Mouse (Mus musculus) embryonic facial prominence, embryonic 12.5 days (tissue): Measurements from ENCODE around the gene Cyba. TPM values are rescaled to one million over a fixed set of nuclear protein-coding genes. Genes with fewer than 3 reads are reported as not detected.

Experiments
- ATAC-seq: fragments of 200-750 bp; cut with Nextera tagmentation; 2 replicates; pipeline ENCODE4 v1.8.0; 2017; ENCODE audit not compliant: insufficient number of reproducible peaks, insufficient read depth, low FRiP score, low TSS enrichment
- H3K27ac ChIP-seq: fragments of 300-500 bp; sonication (generic); 2 replicates; pipeline ENCODE4 v1.5.1; 2016; ENCODE audit warnings: mild to moderate bottlenecking
- H3K27me3 ChIP-seq: fragments of 300-500 bp; sonication (generic); 2 replicates; pipeline ENCODE4 v1.6.1; 2016; ENCODE audit warnings: mild to moderate bottlenecking, moderate library complexity
- H3K36me3 ChIP-seq: fragments of 300-500 bp; sonication (generic); 2 replicates; pipeline ENCODE4 v1.6.1; 2016; ENCODE audit warnings: mild to moderate bottlenecking
- H3K4me1 ChIP-seq: fragments of 300-500 bp; sonication (generic); 2 replicates; pipeline ENCODE4 v1.6.1; 2016
- H3K4me2 ChIP-seq: fragments of 300-500 bp; sonication (generic); replicated peaks from 2 replicates; pipeline ENCODE4 v1.6.1; 2016; ENCODE audit warnings: mild to moderate bottlenecking, moderate library complexity
- H3K4me3 ChIP-seq: fragments of 300-500 bp; sonication (generic); 2 replicates; pipeline ENCODE4 v1.5.1; 2016; ENCODE audit warnings: mild to moderate bottlenecking
- H3K9ac ChIP-seq: fragments of 300-500 bp; sonication (generic); 2 replicates; pipeline ENCODE4 v1.6.1; 2016; ENCODE audit warnings: mild to moderate bottlenecking, moderate library complexity
- H3K9me3 ChIP-seq: fragments of 300-500 bp; sonication (generic); 2 replicates; pipeline ENCODE4 v1.6.1; 2016; ENCODE audit warnings: mild to moderate bottlenecking, moderate library complexity
- WGBS: fragments of 180-500 bp; shearing (Covaris S2); methylation state at CpG from one replicate; pipeline ENCODE4 v1.1.7; 2016; 5-methylcytosine and 5-hydroxymethylcytosine counted together
- polyA plus RNA-seq: library from polyadenylated mRNA; unstranded; fragments of >200 nt; fragmentation: Nextera tagmentation; extraction: Ambion mirVana; gene quantifications from 2 replicates; pipeline ENCODE4 v1.2.1, GENCODE M21; 2016

The Cyba gene
- polyA plus RNA-seq, 1 experiment from 2014 or later: 88.3 TPM

DNA sequence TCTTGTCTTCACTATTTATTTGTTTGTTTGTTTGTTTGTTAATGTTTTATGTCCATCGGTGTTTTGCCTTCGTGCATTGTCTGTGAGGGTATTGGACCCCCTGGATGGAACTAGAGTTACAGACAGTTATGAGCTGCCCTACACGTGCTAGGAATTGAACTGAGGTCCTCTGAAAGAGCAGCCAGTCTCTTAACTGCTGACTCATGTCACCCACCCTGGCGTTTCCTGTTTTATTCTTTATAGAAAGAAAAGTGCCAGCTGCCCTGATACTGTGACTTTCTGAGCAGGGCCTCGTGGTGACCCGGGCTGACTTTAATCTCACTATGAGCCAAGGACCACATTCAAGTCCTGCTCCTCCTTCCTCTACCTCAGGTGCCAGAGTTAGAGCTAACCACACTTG, 17.2 kb downstream of the Cyba start:
- WGBS: 93% methylated on average over 6 of the region's 6 CpGs
- no peaks in the 10 kb centered on the region for H3K4me1 ChIP-seq
- ATAC-seq: no peak
- H3K4me2 ChIP-seq: no peak overlapping the region
- H3K27me3 ChIP-seq: no peaks in the 10 kb centered on the region
- H3K27ac ChIP-seq: no peak overlapping the region
- no peak overlapping the region for H3K4me3 ChIP-seq
- H3K36me3 ChIP-seq: peaks cover 81% of the 10 kb centered on the region
- H3K9ac ChIP-seq: no peak overlapping the region
- H3K9me3 ChIP-seq: no peaks in the 10 kb centered on the region

DNA sequence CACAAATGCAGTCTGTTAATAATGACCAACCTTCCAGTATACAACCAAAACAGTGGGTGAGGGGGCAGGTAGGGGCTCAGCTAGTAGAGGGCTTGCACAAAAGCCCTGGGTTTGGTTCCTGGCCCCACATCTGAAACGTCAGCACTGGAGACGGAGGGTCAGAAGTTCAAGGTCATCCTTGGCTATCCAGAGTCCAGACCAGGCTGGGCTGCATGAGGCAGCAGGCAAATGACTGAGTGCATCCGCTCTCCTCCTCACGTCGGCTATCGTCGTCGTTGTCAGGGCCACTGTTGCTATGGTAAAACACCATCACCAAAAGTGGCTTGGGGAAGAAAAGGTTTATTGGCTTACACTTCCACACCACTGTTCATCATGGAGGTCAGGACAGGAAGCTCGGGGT, 18.4 kb downstream of the Cyba start:
- Histone ChIP-seq H3K4me3 (no peak overlapping the region), H3K9me3 (no peaks in the 10 kb centered on the region), H3K27ac (no peak overlapping the region), H3K9ac (no peak overlapping the region), H3K27me3 (no peaks in the 10 kb centered on the region), H3K36me3 (peaks cover 94% of the 10 kb centered on the region), H3K4me2 (no peak overlapping the region), H3K4me1 (no peaks in the 10 kb centered on the region)
- WGBS: 89% methylated on average over 9 of the region's 9 CpGs
- no peak for ATAC-seq

GRCm38 (mm10) chr8:122407678-122408077, 25.1 kb downstream of the Cyba start:
- Histone ChIP-seq H3K27ac (no peak overlapping the region), H3K4me3 (no peak overlapping the region), H3K9me3 (no peaks in the 10 kb centered on the region), H3K4me1 (no peaks in the 10 kb centered on the region), H3K9ac (no peak overlapping the region), H3K27me3 (no peaks in the 10 kb centered on the region), H3K36me3 (peaks cover 98% of the 10 kb centered on the region), H3K4me2 (no peak overlapping the region)
- WGBS: 94% methylated on average over 7 of the region's 7 CpGs
- no peak for ATAC-seq

- H3K36me3 ChIP-seq: peaks cover 97% of the 10 kb centered on the region
- 92% methylated on average over 9 of the region's 9 CpGs for WGBS
Observed at GRCm38 (mm10) chr8:122405146-122405805, 27.5 kb downstream of the Cyba start.

GRCm38 (mm10) chr8:122398186-122398585, 34.5 kb downstream of the Cyba start:
- Histone ChIP-seq H3K27me3 (no peaks in the 10 kb centered on the region), H3K4me2 (no peak overlapping the region), H3K4me1 (no peaks in the 10 kb centered on the region), H3K36me3 (peaks cover 83% of the 10 kb centered on the region), H3K9me3 (no peaks in the 10 kb centered on the region), H3K27ac (no peak overlapping the region), H3K4me3 (no peak overlapping the region), H3K9ac (no peak overlapping the region)
- 96% methylated on average over 9 of the region's 9 CpGs for WGBS
- no peak for ATAC-seq

More at GRCm38 (mm10) chr8:122405146-122405805, 27.5 kb downstream of the Cyba start:
- Histone ChIP-seq H3K27me3 (no peaks in the 10 kb centered on the region), H3K9ac (no peak overlapping the region), H3K4me1 (no peaks in the 10 kb centered on the region), H3K4me2 (no peak overlapping the region), H3K9me3 (no peaks in the 10 kb centered on the region), H3K4me3 (no peak overlapping the region), H3K27ac (no peak overlapping the region)
- no peak for ATAC-seq

DNA sequence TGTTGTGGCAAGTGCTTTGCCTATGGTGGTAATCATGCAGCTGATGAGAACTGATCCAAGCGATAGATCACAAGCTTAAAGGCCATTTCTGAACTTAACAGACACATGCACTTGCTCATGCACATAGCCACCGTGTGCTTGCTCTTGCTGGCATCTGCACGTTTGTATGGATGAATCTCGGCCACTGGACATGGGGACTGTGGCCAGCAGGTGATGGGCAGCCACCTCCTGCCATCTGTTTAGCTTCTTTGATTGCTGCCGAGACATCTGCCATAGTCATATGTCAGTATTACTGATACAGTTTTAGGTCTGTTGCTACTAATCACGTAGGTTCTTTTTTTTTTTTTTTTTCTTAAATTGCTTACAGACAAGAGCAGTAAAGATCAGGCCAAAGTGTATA, 37.4 kb downstream of the Cyba start:
- no peaks in the 10 kb centered on the region for H3K9me3 ChIP-seq
- H3K27me3 ChIP-seq: no peaks in the 10 kb centered on the region
- no peaks in the 10 kb centered on the region for H3K4me1 ChIP-seq
- H3K9ac ChIP-seq: no peak overlapping the region
- ATAC-seq: no peak
- H3K36me3 ChIP-seq: peaks cover 74% of the 10 kb centered on the region
- no peak overlapping the region for H3K27ac ChIP-seq
- 91% methylated on average over 6 of the region's 6 CpGs for WGBS
- H3K4me3 ChIP-seq: no peak overlapping the region
- H3K4me2 ChIP-seq: no peak overlapping the region

GRCm38 (mm10) chr8:122393717-122394116, 39.0 kb downstream of the Cyba start:
- H3K27me3 ChIP-seq: no peaks in the 10 kb centered on the region
- no peak for ATAC-seq
- H3K9me3 ChIP-seq: no peaks in the 10 kb centered on the region
- H3K36me3 ChIP-seq: peaks cover 72% of the 10 kb centered on the region
- H3K4me1 ChIP-seq: no peaks in the 10 kb centered on the region
- H3K4me3 ChIP-seq: no peak overlapping the region
- H3K27ac ChIP-seq: no peak overlapping the region
- no peak overlapping the region for H3K9ac ChIP-seq
- no peak overlapping the region for H3K4me2 ChIP-seq

- no peak overlapping the region for H3K9ac ChIP-seq
- no peak overlapping the region for H3K27ac ChIP-seq
- H3K9me3 ChIP-seq: no peaks in the 10 kb centered on the region
- H3K36me3 ChIP-seq: peaks cover 82% of the 10 kb centered on the region
- no peak overlapping the region for H3K4me2 ChIP-seq
- no peak overlapping the region for H3K4me3 ChIP-seq
- 83% methylated on average over 3 of the region's 3 CpGs for WGBS
- H3K27me3 ChIP-seq: no peaks in the 10 kb centered on the region
- ATAC-seq: no peak
- no peaks in the 10 kb centered on the region for H3K4me1 ChIP-seq
Observed at GRCm38 (mm10) chr8:122390758-122391157, 42.0 kb downstream of the Cyba start.

DNA sequence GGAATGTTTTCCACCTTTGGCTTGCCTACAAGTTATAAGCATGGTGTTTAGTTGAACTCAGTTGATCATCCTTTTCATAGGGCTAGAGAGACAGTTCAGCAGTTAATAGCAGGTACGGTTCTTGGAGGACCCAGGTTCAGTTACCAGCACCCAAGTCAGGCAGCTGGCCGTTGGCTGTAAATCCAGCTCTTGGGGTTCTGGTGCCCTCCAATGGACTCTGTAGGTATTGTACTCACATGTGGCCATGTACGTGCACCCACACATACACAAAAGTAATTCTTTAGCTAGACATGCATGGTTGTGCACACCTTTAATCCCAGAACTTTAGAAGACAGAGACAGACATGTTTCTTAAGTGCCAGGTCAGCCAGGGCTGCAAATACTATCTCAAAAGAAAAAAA, 43.4 kb downstream of the Cyba start:
- H3K27me3 ChIP-seq: no peaks in the 10 kb centered on the region
- no peaks in the 10 kb centered on the region for H3K4me1 ChIP-seq
- H3K9ac ChIP-seq: no peak overlapping the region
- H3K27ac ChIP-seq: no peak overlapping the region
- no peak overlapping the region for H3K4me2 ChIP-seq
- 84% methylated on average over 3 of the region's 3 CpGs for WGBS
- no peak for ATAC-seq
- H3K36me3 ChIP-seq: peaks cover 85% of the 10 kb centered on the region
- no peaks in the 10 kb centered on the region for H3K9me3 ChIP-seq
- no peak overlapping the region for H3K4me3 ChIP-seq

GRCm38 (mm10) chr8:122383039-122383438, 49.7 kb downstream of the Cyba start:
- H3K4me3 ChIP-seq: no peak overlapping the region
- no peak overlapping the region for H3K4me2 ChIP-seq
- no peak overlapping the region for H3K9ac ChIP-seq
- H3K9me3 ChIP-seq: no peaks in the 10 kb centered on the region
- no peak for ATAC-seq
- WGBS: 78% methylated on average over 4 of the region's 4 CpGs
- no peak overlapping the region for H3K27ac ChIP-seq
- no peaks in the 10 kb centered on the region for H3K27me3 ChIP-seq
- peaks cover 63% of the 10 kb centered on the region for H3K36me3 ChIP-seq
- peaks cover 6% of the 10 kb centered on the region for H3K4me1 ChIP-seq

- no peaks in the 10 kb centered on the region for H3K27me3 ChIP-seq
- H3K9me3 ChIP-seq: no peaks in the 10 kb centered on the region
- peak; percentile 94 for ATAC-seq
- peaks cover 19% of the 10 kb centered on the region for H3K4me1 ChIP-seq
- peak within 1 kb of the TSS; percentile 83 for H3K4me2 ChIP-seq
- H3K9ac ChIP-seq: peak within 1 kb of the TSS; percentile 91
- peak within 1 kb of the TSS; percentile 91 for H3K4me3 ChIP-seq
- under 1% methylated on average over 106 of the region's 107 CpGs for WGBS
- peaks cover 14% of the 10 kb centered on the region; the same call in 1 of the 2 replicates for H3K36me3 ChIP-seq
- peak within 1 kb of the TSS; percentile 92 for H3K27ac ChIP-seq
Observed at GRCm38 (mm10) chr8:122376365-122377231, 56.1 kb downstream of the Cyba start, which contains the start of gene Zc3h18. Gene Zc3h18 (plus strand): TSS chr8:122376609.
